Mouse (Mus musculus): Measurements from ENCODE around the gene Pkm. TPM values are rescaled to one million over a fixed set of nuclear protein-coding genes. Genes with fewer than 3 reads are reported as not detected.

Gene Pkm
- polyA plus RNA-seq, 1 experiment from 2014 or later: 1,376 TPM

Other genes with a start within 250 kb of the Pkm start
- gene Arih1, start 169.8 kb upstream of the Pkm start, polyA plus RNA-seq (2014; fragmentation: Nextera tagmentation; extraction: Ambion mirVana): 13.6 and 14.1 TPM in 2 replicates
- gene Hexa, start 116.8 kb upstream of the Pkm start, polyA plus RNA-seq (2014; fragmentation: Nextera tagmentation; extraction: Ambion mirVana): 60.7 and 61.6 TPM in 2 replicates
- gene Tmem202, start 116.5 kb upstream of the Pkm start, polyA plus RNA-seq (2014; fragmentation: Nextera tagmentation; extraction: Ambion mirVana): 0.27 and 0.82 TPM in 2 replicates
- 14.0 and 20.3 TPM in 2 replicates for gene Celf6, start 78.5 kb upstream of the Pkm start, polyA plus RNA-seq (2014; fragmentation: Nextera tagmentation; extraction: Ambion mirVana)
- gene Parp6, start 39.1 kb upstream of the Pkm start, polyA plus RNA-seq (2014; fragmentation: Nextera tagmentation; extraction: Ambion mirVana): 211 and 219 TPM in 2 replicates
- 2.8 and 3.5 TPM in 2 replicates for gene Gramd2, start 23.8 kb downstream of the Pkm start, polyA plus RNA-seq (2014; fragmentation: Nextera tagmentation; extraction: Ambion mirVana)
- 12.3 and 12.7 TPM in 2 replicates for gene Senp8, start 94.3 kb downstream of the Pkm start, polyA plus RNA-seq (2014; fragmentation: Nextera tagmentation; extraction: Ambion mirVana)
- 18.8 and 21.9 TPM in 2 replicates for gene Myo9a, start 94.5 kb downstream of the Pkm start, polyA plus RNA-seq (2014; fragmentation: Nextera tagmentation; extraction: Ambion mirVana)

Data from forebrain, embryonic 14.5 days (tissue).